Mouse (Mus musculus): Measurements from ENCODE around the gene Grm4.

- no peak for TF ChIP-seq CTCF (IDR thresholded peaks at IDR 0.05; ENCODE audit: borderline replicate concordance, insufficient read depth, low read length)
- TF ChIP-seq POLR2A (IDR thresholded peaks at IDR 0.05; ENCODE audit: low read depth, low read length), result no peak
These were observed 112.7 kb downstream of the Grm4 start for GRCm38 (mm10) chr17:27408531-27408930.
